Mouse (Mus musculus) cerebellum, adult 8-10 months (tissue): Measurements from ENCODE around the gene Cldn17.

Source experiments
- DNase-seq: peaks from one replicate; pipeline ENCODE4 v3.0.0; 2022

The Cldn17 gene

DNA sequence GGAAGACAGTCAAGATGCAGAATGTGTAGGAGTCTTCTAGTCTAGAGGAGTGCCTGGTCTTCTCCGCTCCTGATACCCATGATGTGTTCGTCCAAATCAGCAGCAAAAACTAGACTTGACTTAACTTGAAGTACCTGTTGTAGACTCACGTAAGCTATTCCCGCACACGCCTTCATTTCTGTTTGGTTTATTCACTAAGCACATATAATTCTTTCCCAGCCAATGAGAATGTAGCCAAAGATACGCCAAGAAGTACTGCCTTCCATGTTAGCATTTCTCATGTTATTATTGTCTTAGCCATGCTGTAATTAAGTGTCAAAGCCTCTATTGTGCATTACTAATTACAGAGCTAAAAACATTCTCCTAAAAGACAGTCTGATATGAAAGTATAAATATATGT, at the start of gene Cldn17:
Gene Cldn17 (minus strand): TSS at position 101 of the 400 bp plus-strand sequence.
- no peak for DNase-seq

DNA sequence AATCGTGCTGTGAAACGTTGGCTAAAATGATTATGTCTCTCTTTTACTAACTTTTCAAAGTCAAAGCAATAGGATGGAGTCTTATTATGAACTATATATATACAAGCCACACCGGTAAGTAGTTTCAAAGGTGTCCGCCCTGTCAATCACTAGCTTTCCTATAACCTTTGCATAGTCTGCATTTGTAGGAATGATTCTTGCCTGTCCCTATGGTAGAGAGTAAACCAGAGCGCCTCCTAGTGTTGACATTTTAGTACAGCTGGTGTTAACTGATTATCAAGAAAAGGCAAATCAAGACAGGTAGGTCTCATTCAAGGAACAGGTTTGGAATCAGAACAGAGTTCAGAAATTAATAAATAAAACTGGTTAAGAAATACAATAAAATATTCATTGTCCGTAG, 35.7 kb upstream of the Cldn17 start:
- DNase-seq, result peak; percentile 13

DNA sequence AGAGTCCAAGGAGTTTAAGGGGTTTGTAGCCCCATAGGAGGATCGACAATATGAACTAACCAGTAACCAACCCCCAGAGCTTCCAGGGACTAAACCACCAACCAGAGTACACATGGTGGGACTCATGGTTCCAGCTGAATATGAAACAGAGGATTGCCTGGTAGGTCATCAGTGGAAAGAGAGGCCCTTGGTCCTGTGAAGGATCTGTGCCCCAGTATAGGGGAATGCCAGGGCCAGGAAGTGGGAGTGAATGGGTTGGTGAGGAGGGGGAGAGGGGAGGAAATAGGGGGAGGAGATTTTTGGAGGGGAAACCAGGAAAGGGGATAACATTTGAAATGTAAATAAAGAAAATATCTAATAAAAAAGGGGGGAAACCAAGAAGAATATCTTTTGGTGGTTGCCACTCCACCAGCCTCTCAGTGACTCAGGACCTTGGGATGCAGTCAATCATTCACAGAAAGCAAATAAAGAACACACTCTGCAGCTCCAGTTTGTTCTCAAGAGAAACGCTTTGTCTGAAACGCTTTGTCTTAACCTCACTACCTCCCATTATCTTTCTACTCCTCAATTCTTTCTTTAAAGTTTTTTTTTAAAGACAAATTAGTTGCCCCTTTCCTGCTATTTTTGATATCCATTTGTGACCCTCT, 33.2 kb upstream of the Cldn17 start:
- no peak for DNase-seq

DNA sequence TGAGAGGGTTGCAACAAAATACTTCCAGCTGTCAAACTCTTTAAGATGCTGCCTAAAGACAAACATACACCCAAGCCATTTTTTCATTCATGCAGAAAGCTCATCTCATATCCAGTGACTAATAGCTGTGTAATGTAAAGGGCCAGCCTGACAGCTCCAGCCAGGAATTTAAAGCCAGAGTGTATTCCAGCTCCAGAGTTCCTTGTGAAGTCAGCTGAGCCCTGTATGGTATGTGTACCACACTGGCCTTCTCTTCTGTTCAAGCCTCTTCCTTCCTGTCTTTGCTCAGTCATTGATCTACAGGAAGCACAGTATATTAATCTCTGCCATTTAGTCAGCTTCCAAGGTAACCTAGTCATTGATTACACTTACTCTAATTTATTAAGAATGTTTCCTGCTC, 4.6 kb upstream of the Cldn17 start:
- DNase-seq, result no peak

DNA sequence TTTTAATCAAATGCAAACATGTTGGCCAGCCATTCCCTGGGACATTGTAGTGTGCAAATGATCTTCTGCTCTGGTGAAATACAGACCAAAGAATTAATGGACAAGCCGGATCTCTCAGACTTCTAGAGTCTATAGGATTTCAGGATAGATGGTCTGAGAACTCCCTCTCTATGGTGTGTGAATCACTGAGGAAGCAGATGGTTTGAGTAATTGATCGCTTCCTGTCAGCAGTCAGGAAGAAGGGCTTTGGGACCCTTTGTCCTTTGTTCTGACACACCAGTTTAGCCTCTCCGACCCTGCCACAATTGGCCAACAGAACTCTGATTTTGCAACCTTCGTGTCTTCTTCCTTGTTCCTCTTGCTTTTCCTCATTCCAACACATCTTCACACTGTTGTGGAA, 1.4 kb upstream of the Cldn17 start:
- DNase-seq, result no peak

DNA sequence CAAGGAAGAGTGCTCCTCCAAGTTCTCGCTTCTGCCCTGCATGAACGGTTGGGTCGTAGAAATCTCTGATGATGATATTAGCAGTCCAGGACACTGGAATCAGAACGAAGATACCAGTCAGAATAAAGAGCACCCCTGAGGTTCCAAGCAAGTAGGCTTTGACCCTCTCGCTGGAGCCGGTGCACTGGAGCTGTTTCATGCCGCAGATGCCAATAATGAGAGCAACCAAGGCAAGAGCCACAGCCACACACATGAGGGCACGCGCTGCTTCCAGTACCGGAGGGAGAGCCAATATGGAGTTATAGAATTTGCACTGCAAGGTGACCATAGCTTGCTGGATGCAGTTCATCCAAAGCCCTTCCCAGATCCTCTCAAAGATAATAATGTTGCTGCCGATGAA, 440 bp downstream of the Cldn17 start:
- DNase-seq, result no peak

DNA sequence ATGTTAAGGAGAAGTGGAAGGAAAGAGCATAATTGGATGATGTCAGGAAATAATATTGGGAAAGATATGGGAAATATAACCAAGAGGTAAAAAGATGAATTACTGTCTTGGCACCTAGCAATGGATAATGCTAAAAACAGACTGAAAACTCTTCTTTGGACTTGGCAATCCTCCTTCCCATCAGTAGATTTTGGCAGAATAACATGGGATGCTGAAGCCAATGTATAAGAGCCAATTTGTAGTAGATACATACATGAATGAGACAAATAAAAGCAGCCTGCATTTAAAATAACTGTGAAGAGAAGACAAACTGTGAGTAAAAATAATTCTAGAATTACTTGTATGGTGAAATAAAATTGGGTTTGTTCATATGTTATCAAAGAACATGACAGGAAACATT, 18.7 kb downstream of the Cldn17 start:
- DNase-seq, result no peak

DNA sequence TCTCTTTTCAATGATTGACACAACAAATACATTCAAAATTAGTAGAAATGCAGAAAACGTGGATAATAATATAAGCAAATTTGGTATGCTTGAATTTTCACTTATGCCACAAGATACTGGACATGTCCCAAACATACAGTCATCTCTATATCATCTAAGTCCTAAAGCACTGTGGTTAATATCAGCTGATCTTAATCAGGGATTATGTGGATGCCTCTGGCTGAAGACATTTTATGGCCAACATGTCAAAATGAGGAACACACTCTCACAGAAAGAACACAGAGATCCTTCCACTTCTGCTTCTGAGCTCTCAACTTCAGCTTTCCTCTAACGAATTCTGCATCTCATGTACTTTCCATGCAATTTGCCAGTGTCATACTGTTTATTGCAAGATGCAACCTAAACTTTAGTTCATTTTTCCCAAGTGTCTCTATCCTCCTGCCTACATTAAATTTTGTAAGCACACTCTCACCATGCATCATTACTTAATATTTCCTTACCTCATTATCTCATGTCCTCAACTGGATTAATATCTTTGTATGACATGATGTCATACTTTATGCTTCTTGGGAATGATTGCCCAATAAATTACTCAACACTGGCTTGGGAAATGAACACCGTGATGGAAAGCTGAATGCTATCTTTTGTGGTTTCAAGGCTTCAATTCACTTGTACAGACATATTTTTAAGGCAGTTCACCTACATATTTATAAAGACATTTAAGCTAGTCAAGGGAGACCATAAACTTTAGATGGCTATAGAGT, 26.6 kb downstream of the Cldn17 start:
- DNase-seq, result no peak

DNA sequence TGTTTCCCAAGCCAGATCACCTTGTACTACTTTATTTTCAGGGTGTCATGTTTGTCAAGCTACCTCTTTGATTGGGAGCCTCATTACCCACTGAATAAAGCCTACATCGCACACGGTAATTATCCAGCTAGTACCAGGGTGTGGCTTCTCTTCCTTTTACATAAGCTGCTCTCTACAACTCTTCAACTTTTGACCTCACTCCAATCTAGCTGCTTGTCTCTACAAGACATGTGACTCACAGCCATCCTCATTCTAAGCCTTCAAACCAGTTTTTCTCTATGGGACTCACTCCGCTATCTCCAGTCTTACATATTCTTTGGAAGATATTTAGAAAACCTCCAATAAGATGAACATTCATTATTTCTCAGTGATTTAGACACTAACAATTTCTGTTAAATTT, 43.5 kb downstream of the Cldn17 start:
- DNase-seq, result no peak
